Mouse (Mus musculus) hematopoietic stem cell, adult 5-6 weeks (primary cell): ENCODE measurements around the gene Tvp23a. TPM values are rescaled to one million over a fixed set of nuclear protein-coding genes. Genes with fewer than 3 reads are reported as not detected.

Source experiments
- ATAC-seq, 2 experiments: fragments of 125-278 bp in 1 of 2; replicated peaks in 1 of 2; 2 replicates each; pipeline ENCODE4 v1.8.0; 2016 to 2017; ENCODE audit warnings: inconsistent platforms in 2 of 2, mild to moderate bottlenecking in 2 of 2, moderate number of reproducible peaks in 2 of 2, low read depth in 1 of 2, moderate TSS enrichment in 1 of 2; ENCODE audit not compliant: low FRiP score in 2 of 2, poor library complexity in 2 of 2, severe bottlenecking in 2 of 2, insufficient read depth in 1 of 2, low TSS enrichment in 1 of 2
- total RNA-seq: library from RNA; stranded (forward); fragments of 172-1452, 232-1000 nt; gene quantifications from 2 replicates; pipeline ENCODE4 v1.2.3, GENCODE M21; 2017

The Tvp23a gene
- total RNA-seq, 1 experiment from 2014 or later = not detected

GRCm38 (mm10) chr16:10465011-10465681, 18.0 kb upstream of the Tvp23a start:
- ATAC-seq = no peak

GRCm38 (mm10) chr16:10461178-10461577, 14.0 kb upstream of the Tvp23a start:
- peak; percentile 59 to 71; a peak in 3 of 4 replicates for ATAC-seq

- no peak for ATAC-seq
These were observed 13.0 kb upstream of the Tvp23a start for GRCm38 (mm10) chr16:10460188-10460587.

- no peak for ATAC-seq
These were observed 7.4 kb upstream of the Tvp23a start for GRCm38 (mm10) chr16:10454583-10454974.

GRCm38 (mm10) chr16:10453872-10454582, 6.9 kb upstream of the Tvp23a start:
- no peak for ATAC-seq

GRCm38 (mm10) chr16:10452445-10452896, 5.3 kb upstream of the Tvp23a start:
- peak; percentile 80 to 88 for ATAC-seq

- no peak for ATAC-seq
These were observed 4.7 kb upstream of the Tvp23a start for GRCm38 (mm10) chr16:10451906-10452305.

- ATAC-seq = no peak
These were observed 1.8 kb upstream of the Tvp23a start for GRCm38 (mm10) chr16:10448931-10449330.

- peak; percentile 28 to 31; a peak in 3 of 4 replicates for ATAC-seq
These were observed 619 bp upstream of the Tvp23a start for GRCm38 (mm10) chr16:10447781-10448180.

- ATAC-seq = no peak
These were observed 444 bp downstream of the Tvp23a start for GRCm38 (mm10) chr16:10446573-10447263.

- no peak for ATAC-seq
These were observed 3.4 kb downstream of the Tvp23a start for GRCm38 (mm10) chr16:10443723-10444122.

GRCm38 (mm10) chr16:10441761-10442160, 5.4 kb downstream of the Tvp23a start:
- ATAC-seq = peak; percentile 52 to 56; a peak in 2 of 4 replicates

GRCm38 (mm10) chr16:10441328-10441727, 5.8 kb downstream of the Tvp23a start:
- ATAC-seq = peak; percentile 46 to 53; a peak in 3 of 4 replicates

- no peak for ATAC-seq
These were observed 9.1 kb downstream of the Tvp23a start for GRCm38 (mm10) chr16:10438055-10438454.

- no peak for ATAC-seq
These were observed 11.0 kb downstream of the Tvp23a start for GRCm38 (mm10) chr16:10436166-10436565.

GRCm38 (mm10) chr16:10433344-10433743, 13.8 kb downstream of the Tvp23a start:
- no peak; a peak in 1 of 4 replicates for ATAC-seq

- no peak for ATAC-seq
These were observed 14.8 kb downstream of the Tvp23a start for GRCm38 (mm10) chr16:10432387-10432786.

GRCm38 (mm10) chr16:10431911-10432310, 15.3 kb downstream of the Tvp23a start:
- ATAC-seq = no peak
